Mouse (Mus musculus) CH12.LX (cell line): ENCODE measurements around the gene Lrch1. TPM values are rescaled to one million over a fixed set of nuclear protein-coding genes. Genes with fewer than 3 reads are reported as not detected.

Source experiments
- DNase-seq: peaks from one replicate; pipeline ENCODE4 v3.0.0-alpha.2; 2013; ENCODE audit errors: extremely low read depth
- H3K27ac ChIP-seq: 2 replicates; pipeline ENCODE4 v1.5.1; 2012; ENCODE audit warnings: low read depth, mild to moderate bottlenecking, control low read depth, moderate library complexity; ENCODE audit not compliant: insufficient read depth
- H3K27me3 ChIP-seq: replicated peaks from 2 replicates; pipeline ENCODE3; 2012; ENCODE audit warnings: inconsistent platforms
- H3K36me3 ChIP-seq, 2 experiments: replicated peaks in 1 of 2; 2 replicates each; pipeline versions ENCODE3 to v1.6.1; 2012; ENCODE audit warnings: inconsistent platforms in 1 of 2, low read length in 1 of 2, mild to moderate bottlenecking in 1 of 2, mixed read lengths in 1 of 2, moderate library complexity in 1 of 2; ENCODE audit not compliant: control insufficient read depth in 1 of 2, insufficient read depth in 1 of 2
- H3K4me1 ChIP-seq, 2 experiments: 2 replicates each; pipeline ENCODE4 v1.6.1; 2012; ENCODE audit warnings: inconsistent platforms in 1 of 2, moderate library complexity in 1 of 2; ENCODE audit not compliant: insufficient read depth in 2 of 2, control insufficient read depth in 1 of 2
- H3K4me2 ChIP-seq: 2 replicates; pipeline ENCODE4 v1.6.1; 2012; ENCODE audit warnings: low read depth, mild to moderate bottlenecking, control low read depth; ENCODE audit not compliant: poor library complexity, insufficient read depth, severe bottlenecking
- H3K4me3 ChIP-seq, 3 experiments: fragments of 150-350 bp in 1 of 3; sonication (generic) in 1 of 3; replicated peaks in 1 of 3; 2 replicates each; pipeline versions ENCODE3 to v1.5.1; 2011 to 2012; ENCODE audit warnings: low read depth in 2 of 3, low read length in 2 of 3, mild to moderate bottlenecking in 2 of 3, moderate library complexity in 2 of 3, control low read depth in 1 of 3, improper control_type of control experiment in 1 of 3, inconsistent platforms in 1 of 3, mixed read lengths in 1 of 3; ENCODE audit not compliant: poor library complexity in 1 of 3
- H3K79me2 ChIP-seq: replicated peaks from 2 replicates; pipeline ENCODE4 v1.6.1; 2012; ENCODE audit warnings: mild to moderate bottlenecking, moderate library complexity; ENCODE audit not compliant: control insufficient read depth, poor library complexity, insufficient read depth, severe bottlenecking; ENCODE audit errors: extremely low read depth
- H3K9ac ChIP-seq: 2 replicates; pipeline ENCODE4 v1.6.1; 2012; ENCODE audit warnings: low read depth, mild to moderate bottlenecking, control low read depth, moderate library complexity; ENCODE audit not compliant: insufficient read depth
- H3K9me3 ChIP-seq: replicated peaks from 2 replicates; pipeline ENCODE3; 2012; ENCODE audit warnings: low read length, inconsistent platforms, mixed read lengths
- CHD1 ChIP-seq: IDR thresholded peaks from 2 replicates; pipeline ENCODE4 v1.6.1; 2012; ENCODE audit warnings: low read depth, low read length, improper control_type of control experiment, inconsistent platforms
- CHD2 ChIP-seq: IDR thresholded peaks from 2 replicates; pipeline ENCODE4 v1.6.1; 2011; ENCODE audit warnings: low read length, improper control_type of control experiment
- E2F4 ChIP-seq: IDR thresholded peaks from 2 replicates; pipeline ENCODE4 v1.6.1; 2011; ENCODE audit warnings: low read depth, low read length, improper control_type of control experiment; ENCODE audit not compliant: insufficient replicate concordance
- ELF1 ChIP-seq: IDR thresholded peaks from 2 replicates; pipeline ENCODE4 v1.6.1; 2014; ENCODE audit warnings: low read depth, mild to moderate bottlenecking, inconsistent platforms, low read length, improper control_type of control experiment
- EP300 ChIP-seq: IDR thresholded peaks from 2 replicates; pipeline ENCODE4 v1.6.1; 2011; ENCODE audit warnings: low read length, improper control_type of control experiment
- ETS1 ChIP-seq: conservative IDR thresholded peaks from 2 replicates; pipeline ENCODE4 v1.6.1; 2012; ENCODE audit warnings: low read depth, mild to moderate bottlenecking, inconsistent platforms, low read length, improper control_type of control experiment, moderate library complexity
- GABPA ChIP-seq: IDR thresholded peaks from 2 replicates; pipeline ENCODE4 v1.6.1; 2012; ENCODE audit warnings: low read depth, low read length, improper control_type of control experiment, inconsistent platforms; ENCODE audit not compliant: insufficient replicate concordance
- HCFC1 ChIP-seq: IDR thresholded peaks from 2 replicates; pipeline ENCODE4 v1.6.1; 2012; ENCODE audit warnings: low read depth, mild to moderate bottlenecking, inconsistent platforms, low read length, improper control_type of control experiment
- JUN ChIP-seq: IDR thresholded peaks from 2 replicates; pipeline ENCODE4 v1.6.1; 2011; ENCODE audit warnings: low read depth, mild to moderate bottlenecking, low read length, improper control_type of control experiment, moderate library complexity; ENCODE audit not compliant: insufficient read depth
- JUND ChIP-seq: conservative IDR thresholded peaks from 2 replicates; pipeline ENCODE4 v1.6.1; 2011; ENCODE audit warnings: low read depth, low read length, improper control_type of control experiment
- MAX ChIP-seq: IDR thresholded peaks from 2 replicates; pipeline ENCODE4 v1.6.1; 2011; ENCODE audit warnings: low read length, improper control_type of control experiment
- MAZ ChIP-seq: IDR thresholded peaks from 2 replicates; pipeline ENCODE4 v1.6.1; 2012; ENCODE audit warnings: low read depth, mild to moderate bottlenecking, inconsistent platforms, low read length, improper control_type of control experiment, moderate library complexity
- MEF2A ChIP-seq: IDR thresholded peaks from 2 replicates; pipeline ENCODE4 v1.6.1; 2014; ENCODE audit warnings: low read depth, mild to moderate bottlenecking, inconsistent platforms, low read length, improper control_type of control experiment, borderline replicate concordance
- MXI1 ChIP-seq: IDR thresholded peaks from 2 replicates; pipeline ENCODE4 v1.6.1; 2011; ENCODE audit warnings: mild to moderate bottlenecking, low read depth, low read length, improper control_type of control experiment
- MYC ChIP-seq: IDR thresholded peaks from 2 replicates; pipeline ENCODE4 v1.6.1; 2011; ENCODE audit warnings: low read depth, mild to moderate bottlenecking, improper control_type of control experiment, low read length
- NRF1 ChIP-seq: IDR thresholded peaks from 2 replicates; pipeline ENCODE4 v1.6.1; 2014; ENCODE audit warnings: low read depth, mild to moderate bottlenecking, inconsistent platforms, low read length, improper control_type of control experiment, moderate library complexity
- PAX5 ChIP-seq: IDR thresholded peaks from 2 replicates; pipeline ENCODE4 v1.6.1; 2012; ENCODE audit warnings: low read length, inconsistent platforms, mixed read lengths
- POLR2A ChIP-seq: IDR thresholded peaks from 2 replicates; pipeline ENCODE4 v1.6.1; 2011; ENCODE audit warnings: low read depth, mild to moderate bottlenecking, improper control_type of control experiment, low read length
- RAD21 ChIP-seq: IDR thresholded peaks from 2 replicates; pipeline ENCODE4 v1.6.1; 2011; ENCODE audit warnings: low read depth, mild to moderate bottlenecking, low read length, improper control_type of control experiment, moderate library complexity
- RCOR1 ChIP-seq: conservative IDR thresholded peaks from 2 replicates; pipeline ENCODE4 v1.6.1; 2012; ENCODE audit warnings: low read depth, mild to moderate bottlenecking, inconsistent platforms, low read length, improper control_type of control experiment
- SIN3A ChIP-seq: IDR thresholded peaks from 2 replicates; pipeline ENCODE4 v1.6.1; 2012; ENCODE audit warnings: low read length, improper control_type of control experiment, inconsistent platforms
- TCF12 ChIP-seq: IDR thresholded peaks from 2 replicates; pipeline ENCODE4 v1.6.1; 2014; ENCODE audit warnings: low read depth, mild to moderate bottlenecking, inconsistent platforms, low read length, improper control_type of control experiment
- USF2 ChIP-seq: conservative IDR thresholded peaks from 2 replicates; pipeline ENCODE4 v1.6.1; 2011; ENCODE audit warnings: low read depth, low read length, improper control_type of control experiment
- ZC3H11A ChIP-seq: IDR thresholded peaks from 2 replicates; pipeline ENCODE4 v1.6.1; 2012; ENCODE audit warnings: low read depth, mild to moderate bottlenecking, inconsistent platforms, low read length, improper control_type of control experiment
- ZKSCAN1 ChIP-seq: IDR thresholded peaks from 2 replicates; pipeline ENCODE4 v1.6.1; 2012; ENCODE audit warnings: low read depth, inconsistent platforms, low read length, improper control_type of control experiment, borderline replicate concordance
- dilution Hi-C: fragments of 300-500 bp; cut with MboI; formaldehyde crosslinking; loops from 2 replicates; pipeline ENCODE4 v1.14.3; 2020; ENCODE audit warnings: low sequenced_read_pairs; ENCODE audit not compliant: extremely low pct_unique_long_range_greater_than_20kb, extremely low pct_ligation_motif_present
- in situ Hi-C: fragments of 300-500 bp; cut with MboI; formaldehyde crosslinking; loops from 3 replicates; pipeline ENCODE4 v1.14.3; 2019; ENCODE audit warnings: low sequenced_read_pairs, low pct_ligation_motif_present, low pct_unique_long_range_greater_than_20kb, mixed read lengths
- polyA plus RNA-seq: library from polyadenylated mRNA; unstranded; fragments of >175 nt; gene quantifications from 2 replicates; pipeline ENCODE4 v1.2.1, GENCODE M21; 2012; ENCODE audit warnings: low read depth; ENCODE audit not compliant: insufficient read length
- total RNA-seq, 2 experiments: library from RNA; depleted of rRNA; stranded (reverse); fragments of 300-350 nt in 1 of 2; fragments of >200 nt in 1 of 2; gene quantifications; 2 replicates each; pipeline ENCODE4 v1.2.3; 2012 to 2014

The Lrch1 gene
- total and polyA plus RNA-seq, 3 experiments: 10.3 to 23.3 (median 12.8) TPM

DNA sequence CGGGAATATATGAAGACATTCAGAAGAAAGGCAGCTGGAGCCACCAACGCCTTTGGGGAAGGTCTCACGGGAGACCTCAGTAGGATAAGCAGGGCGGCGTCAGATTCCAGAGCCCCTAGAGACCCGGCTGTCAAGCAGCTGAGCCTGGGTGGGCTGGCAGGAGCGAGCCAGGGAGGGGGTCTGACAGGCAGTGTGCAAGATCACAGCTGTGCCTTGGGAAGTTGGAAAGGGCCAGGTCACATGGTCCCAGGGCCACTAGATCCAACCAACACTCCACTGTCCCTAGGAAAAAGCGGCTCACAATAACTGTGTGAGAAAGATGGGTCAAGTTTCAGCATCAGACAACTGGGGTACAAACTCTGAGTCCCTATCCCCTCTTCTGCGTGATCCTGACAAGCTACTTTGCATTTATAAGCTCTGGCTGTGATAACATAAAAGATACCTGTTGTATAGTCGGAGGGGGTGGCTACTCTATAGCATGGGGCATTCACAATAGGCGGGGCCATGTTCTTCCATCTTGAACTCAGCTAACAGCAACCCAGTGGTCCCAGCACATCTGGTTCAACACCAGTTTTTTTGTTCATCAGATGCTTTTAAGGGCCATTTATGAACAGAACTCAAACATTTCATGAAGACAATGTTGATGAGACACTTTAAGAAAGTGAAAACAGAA is 20.6 kb downstream of the Lrch1 start:
- in situ Hi-C loops: no loop called here
- peaks cover 14 to 79% of the 10 kb centered on the region in 2 experiments for H3K4me1 ChIP-seq
- H3K9ac ChIP-seq: no peak overlapping the region
- no peak overlapping the region for H3K4me3 ChIP-seq
- no peak for DNase-seq
- dilution Hi-C loops: no loop called here
- 0 out of 2 replicates have a peak, but pooled peaks cover 3% of the 10 kb centered on the region for H3K79me2 ChIP-seq
- no peak overlapping the region for H3K4me2 ChIP-seq
- no peak overlapping the region for H3K27ac ChIP-seq
- H3K27me3 ChIP-seq: no peaks in the 10 kb centered on the region
- peaks cover 7% of the 10 kb centered on the region for H3K9me3 ChIP-seq
- H3K36me3 ChIP-seq: peaks cover 0 to 41% of the 10 kb centered on the region in 2 experiments
- no peak for TF ChIP-seq MXI1
- TF ChIP-seq POLR2A: no peak
- no peak for TF ChIP-seq TCF12
- no peak for TF ChIP-seq GABPA
- TF ChIP-seq RAD21: no peak
- TF ChIP-seq MAZ: no peak
- TF ChIP-seq MAX: no peak
- no peak for TF ChIP-seq PAX5
- TF ChIP-seq ELF1: no peak
- no peak for TF ChIP-seq CHD1
- no peak for TF ChIP-seq E2F4
- no peak for TF ChIP-seq RCOR1
- no peak for TF ChIP-seq SIN3A

DNA sequence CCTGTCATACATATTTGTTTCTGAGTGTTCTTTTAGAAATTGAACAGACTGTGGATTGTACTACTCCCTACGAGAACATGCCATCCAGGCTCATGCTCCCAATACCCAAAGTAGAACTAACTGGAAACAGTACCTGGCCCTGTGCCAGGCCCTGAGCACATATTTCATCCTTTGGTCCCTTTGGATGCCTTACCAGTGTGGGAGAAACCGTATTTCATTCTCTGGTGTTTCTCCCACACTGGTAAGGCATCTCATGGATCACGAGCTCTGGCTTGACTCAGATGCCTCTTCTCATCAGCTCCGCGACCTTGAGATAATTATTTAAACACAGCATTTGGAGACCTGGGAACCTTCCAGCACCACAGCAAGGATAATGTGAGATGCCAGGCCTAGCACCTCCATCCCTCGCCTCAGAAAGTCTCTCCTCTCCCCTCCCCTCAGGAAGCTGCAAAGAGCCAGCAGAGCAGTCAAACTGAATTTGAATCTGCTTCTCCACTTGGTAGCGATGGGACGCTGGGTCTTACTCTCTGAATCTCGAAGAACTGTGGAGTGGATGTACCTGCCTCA is 21.6 kb downstream of the Lrch1 start:
- H3K79me2 ChIP-seq: no peaks in the 10 kb centered on the region; the same call in 1 of the 2 replicates
- H3K36me3 ChIP-seq: peaks cover 0 to 35% of the 10 kb centered on the region in 2 experiments
- in situ Hi-C loops: no loop called here
- no peak overlapping the region for H3K27ac ChIP-seq
- no peak for TF ChIP-seq TCF12
- TF ChIP-seq HCFC1: no peak
- TF ChIP-seq MYC: no peak
- no peak for TF ChIP-seq RAD21
- TF ChIP-seq PAX5: no peak
- TF ChIP-seq MAZ: no peak
- TF ChIP-seq ZC3H11A: no peak
- TF ChIP-seq ETS1: no peak
- no peak for TF ChIP-seq MEF2A
- no peak for TF ChIP-seq JUND
- no peak for TF ChIP-seq CHD2
- TF ChIP-seq NRF1: no peak
- no peak for TF ChIP-seq MXI1
- TF ChIP-seq ELF1: no peak
- TF ChIP-seq EP300: no peak
- no peak for TF ChIP-seq CHD1
- no peak for TF ChIP-seq E2F4
- no peak for TF ChIP-seq JUN
- TF ChIP-seq USF2: no peak
- TF ChIP-seq ZKSCAN1: no peak
- TF ChIP-seq, all 38 proteins: peak for 0
- DNase-seq: no peak
- Histone ChIP-seq H3K4me1 (peaks cover 20 to 75% of the 10 kb centered on the region in 2 experiments), H3K9me3 (peaks cover 7% of the 10 kb centered on the region), H3K9ac (no peak overlapping the region), H3K4me3 (no peak overlapping the region), H3K4me2 (no peak overlapping the region), H3K27me3 (no peaks in the 10 kb centered on the region)
- dilution Hi-C loops: no loop called here
